Mouse (Mus musculus) left cerebral cortex, postnatal 25 days (tissue): ENCODE measurements at regions not wholly inside any gene's neighbourhood (a gene's known extent, or its start where the extent isn't known, plus 50 kb on each side); places are given as distances from the start of the nearest gene placed in this dataset.
A peak's percentile ranks its signal among the peaks of the same experiment; 100 is the strongest.
"Not testable (repeated sequence)": the region's sequence is repeated elsewhere in the genome, so short reads cannot be mapped to it uniquely, and the experiment has no call there.

Experiments
- DNase-seq, 2 experiments: peaks; one replicate each; pipeline ENCODE4 v3.0.0; 2022; ENCODE audit warnings: low spot score in 2 of 2, mixed read lengths in 1 of 2
- intact Hi-C: fragments of 180-260 bp; cut with DNase I; formaldehyde crosslinking; loops from one replicate; pipeline ENCODE4 v1.15.1; 2025

DNA sequence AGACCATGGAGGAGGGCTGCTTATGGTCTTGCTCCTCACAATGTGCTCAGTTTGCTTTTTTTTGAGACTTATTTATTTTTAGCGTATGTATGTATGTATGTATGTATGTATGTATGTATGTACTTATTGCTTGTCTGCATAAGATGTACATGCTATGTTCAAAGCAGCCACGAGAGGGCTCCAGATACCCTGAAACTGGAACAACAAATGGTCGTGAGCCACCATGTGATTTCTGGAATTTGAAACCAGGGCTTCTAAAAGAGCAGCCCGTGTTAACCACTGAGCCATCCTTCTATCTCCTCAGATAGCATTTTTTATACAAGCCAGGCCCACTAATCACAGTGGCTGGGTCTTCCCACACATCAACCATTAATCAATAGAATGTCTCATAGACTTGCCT, 611.2 kb downstream of the 5730507C01Rik start:
- intact Hi-C loops = no loop called here
- no peak for DNase-seq

GRCm38 (mm10) chr12:19175631-19176030, 661.3 kb downstream of the 5730507C01Rik start:
- DNase-seq = no peak
- intact Hi-C loops = no loop called here

- intact Hi-C loops = no loop called here
- DNase-seq = no peak
Measured at GRCm38 (mm10) chr12:19192396-19192795, 678.1 kb downstream of the 5730507C01Rik start.

DNA sequence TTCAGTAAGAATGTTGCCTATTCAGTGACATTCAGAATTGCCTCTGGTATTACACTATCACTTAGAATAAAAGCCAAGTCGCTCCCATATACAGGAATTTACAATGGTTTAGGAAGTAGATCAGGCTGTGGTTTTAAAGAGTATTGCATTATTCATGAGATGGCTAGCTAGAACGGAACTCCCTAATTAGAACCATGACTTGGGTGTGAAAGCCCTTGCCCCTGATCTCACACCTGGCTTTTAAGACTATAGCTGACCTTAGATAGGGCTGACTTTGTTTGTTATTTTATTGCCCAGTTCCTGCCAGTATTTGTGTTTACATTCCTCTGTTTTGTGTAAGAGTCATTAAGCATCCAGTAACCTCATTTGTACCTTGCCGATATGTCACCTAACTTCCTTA, 678.7 kb downstream of the 5730507C01Rik start:
- intact Hi-C loops, DNase-seq: not testable (repeated sequence)

GRCm38 (mm10) chr12:19223996-19224395, 709.7 kb downstream of the 5730507C01Rik start:
- DNase-seq, intact Hi-C loops: not testable (repeated sequence)

DNA sequence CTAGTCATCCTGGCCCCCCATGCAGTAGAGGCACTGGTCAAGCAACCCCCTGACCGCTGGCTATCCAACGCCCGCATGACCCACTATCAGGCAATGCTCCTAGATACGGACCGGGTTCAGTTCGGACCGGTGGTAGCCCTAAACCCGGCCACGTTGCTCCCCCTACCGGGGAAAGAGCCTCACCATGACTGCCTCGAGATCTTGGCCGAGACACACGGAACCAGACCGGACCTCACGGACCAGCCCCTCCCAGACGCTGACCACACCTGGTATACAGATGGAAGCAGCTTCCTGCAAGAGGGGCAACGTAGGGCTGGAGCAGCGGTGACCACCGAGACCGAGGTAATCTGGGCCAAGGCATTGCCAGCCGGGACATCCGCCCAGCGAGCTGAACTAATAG, 707.6 kb upstream of the Gm21863 start:
- intact Hi-C loops = not testable (repeated sequence)
- DNase-seq = peak in 1 of 2 experiments; percentile 1

DNA sequence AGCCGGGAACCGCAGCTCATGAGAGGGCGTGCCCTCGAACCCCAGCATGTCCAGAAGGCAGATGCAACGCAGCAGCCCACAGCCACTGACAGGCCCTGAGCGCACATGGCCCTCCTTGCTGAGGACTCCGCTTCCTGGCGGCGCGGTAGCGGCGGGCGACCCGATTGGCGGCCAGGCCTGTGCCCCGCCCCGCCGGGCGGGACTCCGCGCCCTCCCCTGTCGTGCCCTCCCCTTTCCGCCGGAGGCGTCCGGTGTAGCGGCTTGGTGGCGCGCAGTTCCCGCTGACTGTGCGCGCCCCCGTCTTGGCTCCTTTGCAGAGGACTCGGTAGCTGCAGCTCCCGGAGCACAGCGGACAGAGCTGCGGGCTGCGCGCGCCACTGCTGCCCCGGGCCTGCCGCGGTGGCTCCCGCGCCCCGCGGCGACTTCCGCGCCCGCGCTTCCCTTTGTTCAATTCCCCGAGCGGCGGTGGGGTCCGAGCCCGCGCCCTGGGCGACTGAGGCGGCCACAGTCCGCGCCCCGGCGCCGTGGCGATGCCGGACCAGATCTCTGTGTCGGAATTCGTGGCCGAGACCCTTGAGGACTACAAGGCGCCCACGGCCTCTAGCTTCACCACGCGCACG, 665.9 kb upstream of the Gm21863 start:
- intact Hi-C loops = not testable (repeated sequence)

DNA sequence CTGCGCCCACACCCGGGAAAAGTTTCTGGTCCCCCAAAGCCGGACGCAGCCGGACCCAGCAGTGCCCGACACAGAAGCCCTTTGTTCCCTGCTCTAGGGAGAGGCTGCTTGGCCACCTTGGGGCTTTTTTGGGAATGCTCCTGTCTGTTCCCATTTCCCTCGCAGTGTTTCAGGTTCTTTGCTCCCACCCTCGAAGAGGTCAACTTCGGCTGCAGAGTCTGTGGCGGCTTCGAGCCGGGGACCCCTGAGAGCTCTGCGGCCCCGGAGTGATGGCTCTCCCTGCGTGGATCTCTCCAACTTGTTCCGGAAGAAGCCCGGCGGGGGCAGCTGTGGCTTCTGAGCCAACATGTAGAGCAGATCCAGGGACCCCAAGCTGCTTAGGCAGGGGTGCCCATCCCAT, 665.3 kb upstream of the Gm21863 start:
- peak; percentile 2 to 6 for DNase-seq
- intact Hi-C loops = not testable (repeated sequence)

More for the DNA sequence above, 665.9 kb upstream of the Gm21863 start:
- DNase-seq = peak; percentile 52 to 79

DNA sequence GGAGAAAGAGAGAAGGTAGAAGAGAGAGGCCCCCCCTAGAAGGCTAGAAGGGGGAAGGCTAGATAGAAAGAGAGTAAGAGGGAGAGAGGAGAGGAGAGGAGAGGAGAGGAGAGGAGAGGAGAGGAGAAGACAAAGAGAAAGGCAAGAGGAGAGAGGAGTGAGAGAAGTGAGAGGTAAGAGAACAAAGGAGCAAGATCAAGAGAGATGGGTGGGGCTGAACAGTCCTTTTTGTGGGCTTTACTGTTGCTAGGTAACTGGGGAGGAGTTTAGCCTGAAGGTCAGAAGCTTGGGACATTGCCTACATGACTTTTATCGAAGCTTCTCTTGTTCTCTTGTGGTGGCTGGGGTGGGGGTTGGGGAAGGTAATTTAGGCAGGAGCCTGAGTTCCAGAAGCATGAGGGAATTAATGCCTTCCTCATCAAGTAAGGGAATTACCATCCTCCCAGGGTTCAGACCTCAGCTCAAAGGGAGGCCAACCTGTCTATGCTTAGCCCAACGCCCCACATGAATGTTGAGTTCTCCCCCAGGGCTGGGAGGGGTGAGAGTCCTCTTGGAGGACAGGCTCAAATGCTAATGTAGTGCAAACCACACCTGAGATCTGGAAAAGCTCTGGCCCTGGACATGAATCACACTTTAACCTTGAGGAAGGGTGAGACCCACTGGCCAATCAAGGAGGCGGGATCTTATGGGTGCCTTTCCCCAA, 662.1 kb upstream of the Gm21863 start:
- intact Hi-C loops, DNase-seq: not testable (repeated sequence)
